Mouse (Mus musculus): ENCODE measurements around the gene Tex21. TPM values are rescaled to one million over a fixed set of nuclear protein-coding genes. Genes with fewer than 3 reads are reported as not detected.

Tex21 gene
- polyA plus RNA-seq, 1 experiment from 2014 or later, result not detected

Other genes with a start within 250 kb of the Tex21 start
- 0.05 TPM in 1 of 2 replicates, not detected in the other for gene Esr2, start 69.5 kb downstream of the Tex21 start, polyA plus RNA-seq (2015; fragmentation: Nextera tagmentation; extraction: Ambion mirVana)
- 57.6 and 65.8 TPM in 2 replicates for gene Mthfd1, start 8.6 kb upstream of the Tex21 start, polyA plus RNA-seq (2015; fragmentation: Nextera tagmentation; extraction: Ambion mirVana)
- gene Akap5, start 78.1 kb upstream of the Tex21 start, polyA plus RNA-seq (2015; fragmentation: Nextera tagmentation; extraction: Ambion mirVana), result 0.21 and 0.38 TPM in 2 replicates
- 27.0 and 28.8 TPM in 2 replicates for gene Zbtb25, start 122.9 kb upstream of the Tex21 start, polyA plus RNA-seq (2015; fragmentation: Nextera tagmentation; extraction: Ambion mirVana)
- gene Zbtb1, start 123.5 kb upstream of the Tex21 start, polyA plus RNA-seq (2015; fragmentation: Nextera tagmentation; extraction: Ambion mirVana), result 13.9 and 15.5 TPM in 2 replicates
- gene Hspa2, start 157.4 kb upstream of the Tex21 start, polyA plus RNA-seq (2015; fragmentation: Nextera tagmentation; extraction: Ambion mirVana), result 3.5 and 4.2 TPM in 2 replicates
- 0.26 and 0.32 TPM in 2 replicates for gene Ppp1r36, start 170.8 kb upstream of the Tex21 start, polyA plus RNA-seq (2015; fragmentation: Nextera tagmentation; extraction: Ambion mirVana)